Mouse (Mus musculus) natural killer cell, adult 2 months (primary cell): Measurements from ENCODE around the gene Rras2.

Experiments
- DNase-seq, 2 experiments: peaks; one replicate each; pipeline ENCODE4 v3.0.0; 2022; ENCODE audit warnings: low spot score in 2 of 2

Rras2 gene

DNA sequence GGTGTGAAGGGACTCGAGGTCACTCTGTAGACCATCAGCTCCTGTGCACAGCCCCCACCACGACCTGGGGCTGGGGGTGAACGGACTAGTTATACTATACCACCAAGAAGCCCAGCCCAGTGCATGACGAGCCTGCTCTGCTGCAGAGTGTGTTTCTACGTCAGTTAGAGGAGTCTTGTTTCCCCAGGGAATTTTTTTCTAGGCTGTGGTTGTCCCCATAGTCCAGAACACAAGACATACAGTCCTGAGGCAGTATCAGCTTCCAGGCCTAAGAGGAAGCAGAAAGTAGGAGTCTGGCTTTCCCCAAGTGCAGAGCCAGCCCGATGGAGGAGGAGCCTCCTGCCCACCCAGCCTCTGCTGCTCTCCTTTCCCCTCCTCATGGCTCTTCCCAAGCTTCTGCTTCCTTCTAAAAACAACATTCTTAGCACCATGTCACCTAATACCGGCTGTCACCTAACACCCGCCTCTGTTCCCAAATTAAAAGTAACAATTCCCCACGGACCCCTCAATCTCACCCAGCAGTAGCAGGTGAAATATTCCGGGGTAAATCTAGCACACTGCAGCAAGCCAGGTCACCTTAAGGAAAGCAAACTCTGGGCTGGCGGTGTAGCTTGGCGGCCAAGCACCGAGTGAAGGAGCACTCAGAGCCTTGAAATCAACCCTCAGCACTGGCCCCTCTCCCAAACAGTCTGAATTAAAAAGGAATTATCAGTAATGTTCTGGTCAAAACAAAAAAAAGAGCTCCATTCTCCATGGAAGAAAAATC lies 45.5 kb downstream of the Rras2 start:
- DNase-seq: no peak

DNA sequence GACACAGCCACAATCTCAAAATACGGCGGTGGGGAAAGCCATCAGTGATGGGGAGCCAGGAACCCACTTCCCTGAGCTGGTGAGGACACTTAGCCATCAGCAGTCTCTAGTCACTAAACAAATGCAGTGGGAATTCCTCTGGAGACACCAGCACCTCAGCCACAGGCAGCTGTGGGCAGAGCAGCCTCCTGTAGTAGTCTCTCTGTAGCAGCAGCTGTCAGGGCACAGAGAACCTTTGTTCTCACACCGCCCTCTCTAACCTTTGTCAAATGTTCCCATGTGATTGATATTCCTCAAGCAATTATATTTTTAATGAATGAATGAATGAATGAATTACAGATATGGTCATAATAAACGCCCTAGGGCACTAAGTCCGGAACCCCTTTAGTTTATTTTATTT lies 46.2 kb downstream of the Rras2 start:
- no peak for DNase-seq

DNA sequence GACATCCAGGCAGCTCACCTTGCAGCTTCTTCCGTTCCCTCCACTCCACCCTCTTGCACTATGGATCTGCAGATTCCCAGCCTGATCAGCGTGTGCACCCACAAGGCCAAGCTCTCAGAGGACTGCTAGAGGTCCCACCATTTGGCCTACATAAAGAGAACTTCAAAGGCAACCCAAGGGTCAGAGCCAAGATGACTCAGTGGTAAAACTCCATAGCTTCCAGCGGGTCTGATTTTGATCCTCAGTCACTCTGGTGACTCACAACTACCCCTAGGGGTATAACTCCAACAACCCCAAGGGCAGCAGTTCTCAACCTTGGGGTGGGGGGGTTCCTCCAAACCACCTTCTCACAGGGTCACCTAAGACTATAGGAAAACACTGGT lies 47.1 kb downstream of the Rras2 start:
- DNase-seq: no peak

DNA sequence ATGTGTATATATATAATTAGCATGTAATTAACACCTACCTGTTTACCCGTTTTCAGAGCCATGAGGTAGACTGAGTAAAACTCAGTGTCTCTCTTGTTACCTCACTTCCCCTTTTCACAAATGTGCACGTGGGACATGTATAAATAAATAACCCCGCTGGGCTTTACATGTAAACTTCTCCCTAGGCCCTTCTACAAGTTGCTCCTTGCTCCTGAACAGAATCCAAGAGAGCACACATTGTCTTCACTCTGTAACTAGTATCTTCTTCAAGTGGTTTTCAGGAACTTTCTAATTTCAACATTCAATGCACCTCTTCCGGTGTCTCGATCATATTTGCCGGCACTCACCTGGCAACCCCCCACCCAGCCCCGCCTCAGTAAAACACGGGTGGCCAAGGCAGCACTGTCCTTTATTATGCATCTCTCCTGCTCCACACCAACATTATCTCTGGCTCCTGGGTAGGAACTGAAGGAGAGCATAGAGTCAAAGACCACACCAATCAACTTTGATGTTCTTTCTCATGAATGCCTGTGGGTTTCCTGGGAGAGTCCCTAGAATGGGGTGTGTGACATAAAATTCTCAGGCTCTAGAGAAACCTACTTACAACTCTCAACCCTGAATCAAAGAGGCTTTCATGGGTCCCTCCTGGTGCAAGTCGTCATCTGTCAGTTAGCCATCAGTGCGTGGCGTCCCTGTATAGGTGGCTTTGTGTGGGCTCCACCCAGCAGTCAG lies 47.7 kb downstream of the Rras2 start:
- peak; percentile 53 to 55 for DNase-seq

DNA sequence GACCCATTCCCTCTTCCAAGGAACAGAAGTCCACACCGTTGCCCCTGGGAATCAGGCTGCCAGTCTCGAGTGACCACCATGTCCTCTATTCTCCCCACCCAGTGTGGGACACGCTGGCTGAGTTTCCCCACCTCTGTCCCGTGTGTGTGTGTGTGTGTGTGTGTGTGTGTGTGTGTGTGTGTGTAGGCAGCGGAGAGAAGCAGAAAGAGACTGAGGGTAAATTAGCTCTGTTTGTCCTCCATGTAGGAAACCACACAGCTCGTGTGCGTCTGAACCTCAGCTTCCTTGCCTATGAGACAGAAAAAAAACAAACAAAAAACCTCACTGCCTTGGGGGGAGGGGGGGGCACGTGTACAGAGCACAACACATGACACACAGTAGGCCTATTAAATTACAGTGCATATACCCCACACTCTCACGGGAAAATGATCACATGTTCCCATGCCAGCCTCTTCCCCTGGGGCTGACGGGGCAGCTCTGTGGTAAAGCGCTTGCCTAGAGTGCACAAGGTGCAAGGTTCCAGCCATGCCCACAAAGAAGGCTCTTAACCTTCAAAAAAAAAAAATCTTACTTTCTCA lies 48.5 kb downstream of the Rras2 start:
- peak; percentile 88 to 90 for DNase-seq

DNA sequence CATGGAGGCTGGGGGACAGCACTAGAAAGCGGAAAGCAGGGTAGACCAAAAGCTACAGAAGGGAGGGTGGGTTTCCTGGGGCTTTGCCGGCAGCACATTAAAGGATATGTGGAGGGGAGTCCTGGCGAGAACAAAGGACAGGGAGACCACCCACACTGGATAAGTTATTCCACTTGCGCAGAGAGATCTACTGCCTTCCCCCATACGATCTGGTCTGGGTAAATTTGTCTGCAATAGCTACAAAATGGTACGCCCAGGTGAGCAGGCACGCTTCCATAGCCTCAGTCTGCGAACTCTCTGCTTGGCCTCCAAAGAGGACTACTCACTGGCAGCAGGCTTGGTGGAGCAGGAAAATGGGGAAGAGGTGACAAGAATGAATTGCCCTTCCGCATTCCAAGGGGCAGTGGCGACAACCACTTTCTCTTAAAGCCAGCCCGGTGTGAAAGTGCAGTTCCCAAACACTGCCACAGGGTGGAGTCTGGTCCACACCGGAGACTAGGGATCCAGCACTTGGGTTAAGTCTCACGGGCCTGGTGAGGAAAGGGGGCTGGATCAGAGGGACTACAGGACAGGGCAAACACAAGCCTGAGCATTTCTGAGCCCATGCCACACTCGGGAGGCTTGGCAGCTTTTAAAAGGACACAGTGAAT lies 50.9 kb downstream of the Rras2 start:
- peak; percentile 74 to 82 for DNase-seq

DNA sequence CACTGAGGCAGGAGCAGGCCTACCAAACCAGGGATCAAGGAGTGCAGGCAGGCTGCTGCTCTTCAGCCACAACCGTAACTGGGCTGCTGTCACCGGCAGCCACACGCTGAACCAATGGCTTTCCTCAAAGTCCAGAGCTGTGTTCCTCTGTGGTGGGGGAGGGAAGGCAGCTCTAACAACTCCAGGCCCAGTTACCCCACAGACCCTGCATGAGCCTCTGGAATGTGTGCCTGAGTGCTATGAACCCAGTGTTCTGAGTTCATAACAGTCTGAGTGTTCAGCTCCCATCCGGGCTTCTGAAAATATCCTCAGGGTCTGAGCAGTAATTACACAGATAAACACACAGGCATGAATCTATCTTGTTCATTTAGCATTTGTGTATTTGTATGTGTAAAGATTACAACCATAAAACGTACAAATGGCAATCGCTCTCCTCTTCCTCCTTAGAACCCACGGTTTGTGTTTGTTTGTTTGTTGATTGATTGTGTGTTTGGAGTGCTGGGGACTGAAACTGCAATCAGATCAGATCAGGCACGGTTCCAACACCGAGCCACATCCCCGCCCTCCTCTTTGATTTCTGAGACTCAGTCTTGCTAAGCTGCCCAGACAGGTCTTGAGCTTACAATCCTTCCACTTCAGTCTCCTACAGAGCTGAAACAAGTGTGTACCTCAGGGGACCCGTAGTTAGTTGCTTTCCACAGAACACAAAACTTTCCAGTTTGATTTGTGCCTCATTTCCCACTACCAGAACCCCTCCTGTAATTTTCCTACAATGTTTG lies 52.0 kb downstream of the Rras2 start:
- no peak for DNase-seq

DNA sequence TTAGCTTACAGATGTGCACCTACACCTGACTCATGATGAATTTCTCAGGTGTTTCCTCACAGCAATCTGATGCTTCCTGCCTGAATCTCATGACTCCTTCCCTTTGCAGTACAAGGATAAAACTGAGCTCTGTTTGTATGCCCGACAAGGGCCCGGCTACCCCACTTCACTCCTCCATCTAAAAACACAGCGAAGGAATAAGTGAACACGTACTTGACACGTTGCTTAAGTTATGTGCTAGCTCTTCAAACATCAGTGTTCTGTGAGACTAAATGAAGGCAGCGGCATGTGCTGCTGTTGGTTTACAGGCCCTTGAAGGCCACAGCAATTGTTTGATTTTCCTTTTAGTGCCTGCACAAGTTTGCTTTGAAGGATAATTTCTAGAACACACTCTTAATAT lies 53.6 kb downstream of the Rras2 start:
- no peak for DNase-seq

DNA sequence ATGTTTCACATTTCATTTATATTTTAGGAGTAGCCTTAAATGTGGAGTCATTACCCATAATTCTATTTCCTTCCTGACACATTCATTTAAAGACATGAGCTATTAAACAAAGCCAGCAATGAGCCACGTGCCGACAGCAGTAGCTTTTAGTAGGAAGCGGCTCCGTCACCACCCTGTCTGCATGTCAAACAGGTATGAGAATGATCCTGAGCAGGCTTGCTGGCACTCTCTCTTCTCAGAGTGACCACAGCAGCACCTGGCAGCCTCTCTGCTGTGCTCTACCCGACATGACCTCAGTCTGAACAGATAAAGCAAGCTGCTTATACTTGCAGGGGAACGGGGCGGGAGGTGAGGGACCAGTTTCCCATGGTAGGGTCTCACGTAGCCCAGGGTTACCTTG lies 54.0 kb downstream of the Rras2 start:
- no peak for DNase-seq

DNA sequence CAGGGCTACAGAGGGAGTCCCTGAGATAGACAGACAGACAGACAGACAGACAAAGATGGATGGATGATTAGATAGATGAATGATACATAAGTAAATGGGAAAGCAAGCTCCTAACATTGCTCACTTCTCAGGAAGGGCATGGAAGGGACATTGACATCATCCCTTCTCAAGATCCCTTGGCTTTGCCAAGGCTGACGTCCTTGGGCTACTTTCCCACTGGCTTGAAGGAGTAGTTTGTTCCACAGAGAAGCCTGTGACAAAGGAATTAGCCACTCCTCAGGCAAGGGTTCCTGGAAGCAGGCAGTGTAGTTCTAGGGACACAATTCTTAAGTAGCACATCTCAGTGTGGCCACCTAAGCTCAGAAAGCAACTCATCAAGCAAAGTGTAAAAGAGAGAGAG lies 55.1 kb downstream of the Rras2 start:
- DNase-seq: no peak

DNA sequence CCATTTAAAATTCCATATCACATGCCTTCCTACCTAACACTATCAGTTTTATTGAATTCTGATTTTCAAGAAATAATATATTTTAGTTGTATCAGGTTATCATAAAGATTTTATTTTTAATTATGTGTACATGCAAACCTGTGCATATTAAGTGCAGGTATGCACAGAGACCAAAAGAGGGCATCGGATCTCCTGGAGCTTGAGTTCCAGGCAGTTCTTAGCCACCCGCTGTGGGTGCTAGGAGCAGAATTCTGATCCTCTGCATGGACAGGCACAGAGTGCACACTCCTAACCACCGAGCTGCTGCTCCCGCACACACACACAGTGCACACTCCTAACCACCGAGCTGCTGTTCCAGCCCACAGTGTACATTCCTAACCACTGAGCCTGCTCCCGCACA lies 57.1 kb downstream of the Rras2 start:
- no peak for DNase-seq

DNA sequence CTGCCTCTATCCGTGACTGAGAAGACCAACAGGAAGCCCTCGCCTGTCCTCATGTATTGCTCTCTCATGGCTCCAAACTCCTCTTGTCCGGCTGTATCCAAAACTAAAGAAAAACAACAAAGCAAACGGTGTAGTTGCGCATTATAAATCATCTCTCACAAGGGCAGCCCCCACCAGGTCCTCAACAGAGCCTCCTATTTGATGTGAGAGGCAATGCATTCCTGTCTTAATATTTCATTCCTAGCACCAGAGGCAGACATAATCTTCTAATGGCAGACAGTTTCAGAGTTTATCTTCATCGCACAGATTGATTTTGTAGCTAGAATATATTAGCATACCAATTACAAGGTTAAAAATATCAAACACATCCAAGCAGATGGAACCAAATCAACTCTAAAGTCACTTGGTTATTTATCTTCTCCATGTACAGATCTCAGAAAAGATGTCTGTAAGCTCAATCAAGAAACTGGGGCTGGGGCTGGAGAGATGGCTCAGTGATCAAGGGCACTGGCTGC lies 58.6 kb downstream of the Rras2 start:
- no peak for DNase-seq

DNA sequence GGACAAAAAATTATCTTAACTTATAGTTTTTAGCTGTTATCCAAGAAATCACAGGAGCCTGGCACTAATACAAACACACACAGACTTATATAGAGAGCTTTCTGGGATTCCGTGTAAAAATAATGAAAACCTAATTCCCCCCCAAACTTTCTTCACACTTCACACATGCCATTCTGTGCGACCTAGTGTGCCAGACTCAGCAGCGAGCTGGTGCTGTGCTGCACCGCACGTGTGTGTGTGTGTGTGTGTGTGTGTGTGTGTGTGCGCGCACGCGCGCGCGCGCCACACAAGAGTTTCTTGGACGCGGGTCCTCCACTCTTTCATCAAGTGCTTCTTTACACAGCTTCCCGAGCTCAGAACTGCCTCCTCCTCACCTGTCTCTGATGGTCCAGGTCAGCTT lies 59.4 kb downstream of the Rras2 start:
- DNase-seq: no peak

DNA sequence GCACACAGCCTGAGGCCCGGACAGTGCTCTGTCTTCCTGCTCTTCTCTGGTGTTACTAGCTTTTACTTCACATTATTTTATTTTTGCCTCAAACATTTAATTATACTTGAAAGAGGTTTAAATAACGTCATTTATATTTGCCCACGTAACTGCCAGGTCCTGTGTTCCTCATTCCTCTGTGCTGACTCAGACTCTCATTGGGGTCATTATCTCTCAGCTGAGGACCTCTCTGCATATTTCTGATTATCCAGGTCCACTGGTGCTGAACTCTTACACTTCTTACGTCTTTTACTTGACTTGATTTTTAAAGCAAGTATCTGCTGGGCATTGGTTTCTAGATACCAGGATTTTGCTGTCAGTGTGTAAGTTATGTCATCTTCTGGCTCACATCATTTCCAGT lies 63.9 kb downstream of the Rras2 start:
- no peak for DNase-seq

DNA sequence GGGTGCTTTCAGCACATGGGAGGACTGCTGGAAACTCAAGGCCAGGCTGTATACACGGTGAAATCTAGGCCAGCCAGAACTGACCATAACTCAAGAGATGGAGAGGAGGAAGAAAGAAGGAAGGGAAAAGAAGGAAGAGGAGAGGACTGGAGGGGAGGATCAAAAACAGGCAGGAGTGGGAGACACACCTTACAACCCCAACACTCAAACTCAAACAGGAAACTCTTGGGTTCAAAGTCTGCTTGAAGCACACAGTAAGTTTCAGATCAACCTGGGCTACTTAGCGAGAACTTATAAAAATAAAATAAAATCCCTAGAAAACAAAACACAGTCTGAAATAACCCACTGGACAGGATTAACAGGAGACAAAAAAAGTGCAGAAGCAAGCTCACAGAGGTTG lies 71.8 kb downstream of the Rras2 start:
- DNase-seq: no peak

DNA sequence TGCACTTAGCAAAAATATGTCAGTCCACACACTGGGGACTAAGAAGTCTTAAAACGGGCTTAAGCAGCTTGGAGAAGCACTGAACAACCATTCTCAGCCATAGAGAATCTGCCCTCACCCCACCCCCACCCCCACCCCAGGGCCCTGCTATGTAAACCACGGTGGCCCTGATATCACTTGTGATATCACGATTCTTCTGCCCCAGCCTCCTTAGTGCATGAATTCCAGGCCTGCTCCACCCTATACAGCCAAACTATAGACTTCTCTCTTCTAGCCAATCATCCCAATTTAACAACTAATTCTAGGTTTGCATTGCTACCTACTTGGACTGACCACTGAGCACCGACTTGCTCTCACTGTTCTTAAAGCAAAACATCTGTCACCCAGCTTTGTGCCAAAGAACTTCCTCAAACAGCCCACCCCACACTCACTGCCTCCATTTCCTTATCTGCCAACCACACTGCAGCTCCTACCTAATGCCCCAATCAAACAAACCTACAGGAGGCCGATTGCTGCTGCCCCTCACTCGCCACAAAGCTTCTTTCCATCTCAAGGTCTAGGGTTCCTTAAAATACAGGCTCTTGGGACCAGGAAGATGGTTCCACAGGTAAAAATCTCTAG lies 73.5 kb downstream of the Rras2 start:
- no peak for DNase-seq

DNA sequence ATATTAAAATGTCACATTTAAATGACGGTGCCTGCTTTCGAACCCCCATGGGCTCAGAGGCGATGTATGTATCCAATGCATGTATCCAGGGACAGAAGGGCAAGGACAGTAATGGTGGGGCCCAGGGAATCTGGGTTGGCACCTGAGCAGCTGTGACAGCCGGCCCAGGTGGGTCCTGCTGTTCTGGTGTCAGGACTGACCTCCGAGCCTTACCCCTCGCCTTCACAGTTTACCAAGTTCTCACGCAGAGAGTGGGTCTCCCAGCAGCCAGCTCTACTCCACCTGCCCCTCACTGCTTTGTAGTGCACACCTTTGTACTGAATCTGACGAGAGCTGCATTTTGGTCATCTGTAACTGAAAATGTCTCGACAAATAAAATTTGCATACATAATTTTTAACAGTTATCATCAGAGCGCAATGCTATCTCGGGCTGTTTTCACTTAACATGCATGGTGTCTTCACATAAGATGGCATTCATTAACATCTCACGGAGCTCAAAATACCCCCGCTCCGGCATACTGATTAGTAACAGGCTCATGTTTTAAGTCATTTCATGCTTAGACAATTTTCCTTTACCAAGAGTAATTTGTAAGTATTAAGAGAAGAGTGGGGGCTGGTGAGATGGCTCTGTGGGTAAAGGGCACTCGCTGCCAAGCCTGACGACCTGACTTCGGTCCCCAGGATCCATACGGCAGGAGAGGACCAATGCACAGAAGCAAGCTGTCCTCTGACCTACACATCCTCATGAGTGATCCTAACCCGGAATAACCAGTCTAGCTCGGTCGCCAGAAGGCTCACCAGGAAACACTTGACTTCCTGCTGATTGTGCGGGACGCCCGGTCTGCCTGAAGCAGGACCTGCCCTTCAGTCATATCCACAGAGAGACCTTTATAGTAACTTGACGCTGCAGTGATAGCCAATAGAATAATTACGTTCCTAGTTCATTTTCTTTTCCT lies 74.3 kb downstream of the Rras2 start:
- DNase-seq: no peak

DNA sequence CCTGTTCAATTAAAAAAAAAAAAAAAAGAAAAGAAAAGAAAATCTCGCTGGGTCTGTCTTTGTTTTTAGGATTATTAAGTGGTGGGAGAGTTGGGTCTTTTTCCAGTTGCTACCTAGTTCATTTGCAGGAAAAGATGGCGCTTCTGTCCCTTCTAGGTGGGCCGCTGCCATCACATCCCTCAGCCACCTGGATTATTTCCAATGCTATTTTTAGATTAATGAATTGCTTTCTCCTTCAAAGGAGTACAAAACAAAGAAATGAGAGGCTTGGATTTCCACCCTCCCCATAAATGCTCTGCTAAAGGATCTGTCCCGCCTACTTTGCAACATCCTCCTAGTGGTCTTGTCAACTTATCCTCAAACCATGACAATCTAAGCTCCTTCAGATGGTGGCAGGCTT lies 76.2 kb downstream of the Rras2 start:
- DNase-seq: no peak

DNA sequence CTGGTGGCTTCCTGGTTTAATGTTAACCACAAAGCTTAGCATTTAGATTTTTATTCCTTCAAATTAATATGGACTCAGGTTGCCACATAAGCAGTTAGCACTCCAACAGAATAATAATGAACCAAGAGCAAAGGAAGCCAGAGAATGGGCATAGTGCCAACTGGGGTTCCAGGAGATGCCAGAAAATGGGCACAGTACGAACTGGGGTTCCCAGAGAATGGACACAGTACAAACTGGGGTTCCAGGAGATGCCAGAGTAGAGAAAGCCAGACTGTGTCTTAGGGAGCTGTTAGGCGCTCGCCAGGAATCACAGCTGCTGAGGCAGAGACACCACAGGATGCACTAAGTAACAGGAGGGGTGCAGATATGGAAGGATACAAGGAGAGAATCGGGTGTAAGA lies 80.3 kb downstream of the Rras2 start:
- no peak for DNase-seq

DNA sequence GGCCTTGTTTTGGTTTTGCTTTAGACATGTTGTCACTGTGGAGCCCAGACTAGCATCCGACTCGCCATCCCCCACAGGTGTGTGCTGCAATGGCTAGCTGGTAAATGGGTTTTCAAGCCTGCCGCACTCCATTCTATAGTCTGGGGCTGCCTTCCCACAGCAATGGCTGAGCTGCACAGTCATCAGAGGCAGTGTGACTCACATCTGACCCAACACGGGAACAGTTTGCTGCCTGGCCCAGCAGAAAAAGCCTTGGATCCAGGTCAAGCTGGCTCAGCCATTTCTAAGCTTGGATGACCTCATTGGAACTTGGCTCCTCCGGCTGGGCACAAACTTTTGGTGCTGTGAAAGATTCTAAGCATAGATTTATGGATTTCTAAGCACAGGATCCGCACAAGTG lies 88.0 kb downstream of the Rras2 start:
- DNase-seq: no peak
